Mouse (Mus musculus) CH12.LX (cell line): Measurements from ENCODE around the gene Tbc1d9b. TPM values are rescaled to one million over a fixed set of nuclear protein-coding genes. Genes with fewer than 3 reads are reported as not detected.

Source experiments
- DNase-seq: peaks from one replicate; pipeline ENCODE4 v3.0.0-alpha.2; 2013; ENCODE audit errors: extremely low read depth
- H3K27ac ChIP-seq: 2 replicates; pipeline ENCODE4 v1.5.1; 2012; ENCODE audit warnings: low read depth, mild to moderate bottlenecking, control low read depth, moderate library complexity; ENCODE audit not compliant: insufficient read depth
- H3K27me3 ChIP-seq: replicated peaks from 2 replicates; pipeline ENCODE3; 2012; ENCODE audit warnings: inconsistent platforms
- H3K36me3 ChIP-seq, 2 experiments: replicated peaks in 1 of 2; 2 replicates each; pipeline versions ENCODE3 to v1.6.1; 2012; ENCODE audit warnings: inconsistent platforms in 1 of 2, low read length in 1 of 2, mild to moderate bottlenecking in 1 of 2, mixed read lengths in 1 of 2, moderate library complexity in 1 of 2; ENCODE audit not compliant: control insufficient read depth in 1 of 2, insufficient read depth in 1 of 2
- H3K4me1 ChIP-seq, 2 experiments: 2 replicates each; pipeline ENCODE4 v1.6.1; 2012; ENCODE audit warnings: inconsistent platforms in 1 of 2, moderate library complexity in 1 of 2; ENCODE audit not compliant: insufficient read depth in 2 of 2, control insufficient read depth in 1 of 2
- H3K4me2 ChIP-seq: 2 replicates; pipeline ENCODE4 v1.6.1; 2012; ENCODE audit warnings: low read depth, mild to moderate bottlenecking, control low read depth; ENCODE audit not compliant: poor library complexity, insufficient read depth, severe bottlenecking
- H3K4me3 ChIP-seq, 3 experiments: fragments of 150-350 bp in 1 of 3; sonication (generic) in 1 of 3; replicated peaks in 1 of 3; 2 replicates each; pipeline versions ENCODE3 to v1.5.1; 2011 to 2012; ENCODE audit warnings: low read depth in 2 of 3, low read length in 2 of 3, mild to moderate bottlenecking in 2 of 3, moderate library complexity in 2 of 3, control low read depth in 1 of 3, improper control_type of control experiment in 1 of 3, inconsistent platforms in 1 of 3, mixed read lengths in 1 of 3; ENCODE audit not compliant: poor library complexity in 1 of 3
- H3K79me2 ChIP-seq: replicated peaks from 2 replicates; pipeline ENCODE4 v1.6.1; 2012; ENCODE audit warnings: mild to moderate bottlenecking, moderate library complexity; ENCODE audit not compliant: control insufficient read depth, poor library complexity, insufficient read depth, severe bottlenecking; ENCODE audit errors: extremely low read depth
- H3K9ac ChIP-seq: 2 replicates; pipeline ENCODE4 v1.6.1; 2012; ENCODE audit warnings: low read depth, mild to moderate bottlenecking, control low read depth, moderate library complexity; ENCODE audit not compliant: insufficient read depth
- H3K9me3 ChIP-seq: replicated peaks from 2 replicates; pipeline ENCODE3; 2012; ENCODE audit warnings: low read length, inconsistent platforms, mixed read lengths
- BHLHE40 ChIP-seq: IDR thresholded peaks from 2 replicates; pipeline ENCODE4 v1.6.1; 2011; ENCODE audit warnings: mild to moderate bottlenecking, low read depth, low read length, improper control_type of control experiment
- CHD2 ChIP-seq: IDR thresholded peaks from 2 replicates; pipeline ENCODE4 v1.6.1; 2011; ENCODE audit warnings: low read length, improper control_type of control experiment
- E2F4 ChIP-seq: IDR thresholded peaks from 2 replicates; pipeline ENCODE4 v1.6.1; 2011; ENCODE audit warnings: low read depth, low read length, improper control_type of control experiment; ENCODE audit not compliant: insufficient replicate concordance
- EP300 ChIP-seq: IDR thresholded peaks from 2 replicates; pipeline ENCODE4 v1.6.1; 2011; ENCODE audit warnings: low read length, improper control_type of control experiment
- GABPA ChIP-seq: IDR thresholded peaks from 2 replicates; pipeline ENCODE4 v1.6.1; 2012; ENCODE audit warnings: low read depth, low read length, improper control_type of control experiment, inconsistent platforms; ENCODE audit not compliant: insufficient replicate concordance
- HCFC1 ChIP-seq: IDR thresholded peaks from 2 replicates; pipeline ENCODE4 v1.6.1; 2012; ENCODE audit warnings: low read depth, mild to moderate bottlenecking, inconsistent platforms, low read length, improper control_type of control experiment
- JUN ChIP-seq: IDR thresholded peaks from 2 replicates; pipeline ENCODE4 v1.6.1; 2011; ENCODE audit warnings: low read depth, mild to moderate bottlenecking, low read length, improper control_type of control experiment, moderate library complexity; ENCODE audit not compliant: insufficient read depth
- JUND ChIP-seq: conservative IDR thresholded peaks from 2 replicates; pipeline ENCODE4 v1.6.1; 2011; ENCODE audit warnings: low read depth, low read length, improper control_type of control experiment
- KAT2A ChIP-seq: IDR thresholded peaks from 2 replicates; pipeline ENCODE4 v1.6.1; 2012; ENCODE audit warnings: low read length, improper control_type of control experiment, inconsistent platforms; ENCODE audit not compliant: insufficient replicate concordance
- MAFK ChIP-seq: IDR thresholded peaks from 2 replicates; pipeline ENCODE4 v1.6.1; 2011; ENCODE audit warnings: low read length, improper control_type of control experiment; ENCODE audit not compliant: insufficient replicate concordance
- MAX ChIP-seq: IDR thresholded peaks from 2 replicates; pipeline ENCODE4 v1.6.1; 2011; ENCODE audit warnings: low read length, improper control_type of control experiment
- MAZ ChIP-seq: IDR thresholded peaks from 2 replicates; pipeline ENCODE4 v1.6.1; 2012; ENCODE audit warnings: low read depth, mild to moderate bottlenecking, inconsistent platforms, low read length, improper control_type of control experiment, moderate library complexity
- MYC ChIP-seq: IDR thresholded peaks from 2 replicates; pipeline ENCODE4 v1.6.1; 2011; ENCODE audit warnings: low read depth, mild to moderate bottlenecking, improper control_type of control experiment, low read length
- NELFE ChIP-seq: IDR thresholded peaks from 2 replicates; pipeline ENCODE4 v1.6.1; 2011; ENCODE audit warnings: low read depth, low read length, improper control_type of control experiment
- NRF1 ChIP-seq: IDR thresholded peaks from 2 replicates; pipeline ENCODE4 v1.6.1; 2014; ENCODE audit warnings: low read depth, mild to moderate bottlenecking, inconsistent platforms, low read length, improper control_type of control experiment, moderate library complexity
- POLR2A ChIP-seq: IDR thresholded peaks from 2 replicates; pipeline ENCODE4 v1.6.1; 2011; ENCODE audit warnings: low read depth, mild to moderate bottlenecking, improper control_type of control experiment, low read length
- POLR2AphosphoS2 ChIP-seq: IDR thresholded peaks from 2 replicates; pipeline ENCODE4 v1.6.1; 2011; ENCODE audit warnings: low read depth, low read length, improper control_type of control experiment
- RCOR1 ChIP-seq: conservative IDR thresholded peaks from 2 replicates; pipeline ENCODE4 v1.6.1; 2012; ENCODE audit warnings: low read depth, mild to moderate bottlenecking, inconsistent platforms, low read length, improper control_type of control experiment
- SIN3A ChIP-seq: IDR thresholded peaks from 2 replicates; pipeline ENCODE4 v1.6.1; 2012; ENCODE audit warnings: low read length, improper control_type of control experiment, inconsistent platforms
- SMC3 ChIP-seq: IDR thresholded peaks from 2 replicates; pipeline ENCODE4 v1.6.1; 2011; ENCODE audit warnings: low read depth, low read length, improper control_type of control experiment
- TCF12 ChIP-seq: IDR thresholded peaks from 2 replicates; pipeline ENCODE4 v1.6.1; 2014; ENCODE audit warnings: low read depth, mild to moderate bottlenecking, inconsistent platforms, low read length, improper control_type of control experiment
- UBTF ChIP-seq: IDR thresholded peaks from 2 replicates; pipeline ENCODE4 v1.6.1; 2012; ENCODE audit warnings: low read depth, mild to moderate bottlenecking, inconsistent platforms, low read length, improper control_type of control experiment, moderate library complexity
- USF1 ChIP-seq: IDR thresholded peaks from 2 replicates; pipeline ENCODE4 v1.6.1; 2014; ENCODE audit warnings: low read depth, mild to moderate bottlenecking, inconsistent platforms, low read length, improper control_type of control experiment
- USF2 ChIP-seq: conservative IDR thresholded peaks from 2 replicates; pipeline ENCODE4 v1.6.1; 2011; ENCODE audit warnings: low read depth, low read length, improper control_type of control experiment
- ZKSCAN1 ChIP-seq: IDR thresholded peaks from 2 replicates; pipeline ENCODE4 v1.6.1; 2012; ENCODE audit warnings: low read depth, inconsistent platforms, low read length, improper control_type of control experiment, borderline replicate concordance
- ZMIZ1 ChIP-seq: IDR thresholded peaks from 2 replicates; pipeline ENCODE4 v1.6.1; 2012; ENCODE audit warnings: low read depth, mild to moderate bottlenecking, inconsistent platforms, low read length, improper control_type of control experiment
- ZNF384 ChIP-seq: IDR thresholded peaks from 2 replicates; pipeline ENCODE4 v1.6.1; 2012; ENCODE audit warnings: low read depth, low read length, improper control_type of control experiment, inconsistent platforms
- dilution Hi-C: fragments of 300-500 bp; cut with MboI; formaldehyde crosslinking; loops from 2 replicates; pipeline ENCODE4 v1.14.3; 2020; ENCODE audit warnings: low sequenced_read_pairs; ENCODE audit not compliant: extremely low pct_unique_long_range_greater_than_20kb, extremely low pct_ligation_motif_present
- in situ Hi-C: fragments of 300-500 bp; cut with MboI; formaldehyde crosslinking; loops from 3 replicates; pipeline ENCODE4 v1.14.3; 2019; ENCODE audit warnings: low sequenced_read_pairs, low pct_ligation_motif_present, low pct_unique_long_range_greater_than_20kb, mixed read lengths
- polyA plus RNA-seq: library from polyadenylated mRNA; unstranded; fragments of >175 nt; gene quantifications from 2 replicates; pipeline ENCODE4 v1.2.1, GENCODE M21; 2012; ENCODE audit warnings: low read depth; ENCODE audit not compliant: insufficient read length
- total RNA-seq, 2 experiments: library from RNA; depleted of rRNA; stranded (reverse); fragments of 300-350 nt in 1 of 2; fragments of >200 nt in 1 of 2; gene quantifications; 2 replicates each; pipeline ENCODE4 v1.2.3; 2012 to 2014

Gene Tbc1d9b
- total and polyA plus RNA-seq, 3 experiments, result 14.1 to 28.6 (median 27.9) TPM

DNA sequence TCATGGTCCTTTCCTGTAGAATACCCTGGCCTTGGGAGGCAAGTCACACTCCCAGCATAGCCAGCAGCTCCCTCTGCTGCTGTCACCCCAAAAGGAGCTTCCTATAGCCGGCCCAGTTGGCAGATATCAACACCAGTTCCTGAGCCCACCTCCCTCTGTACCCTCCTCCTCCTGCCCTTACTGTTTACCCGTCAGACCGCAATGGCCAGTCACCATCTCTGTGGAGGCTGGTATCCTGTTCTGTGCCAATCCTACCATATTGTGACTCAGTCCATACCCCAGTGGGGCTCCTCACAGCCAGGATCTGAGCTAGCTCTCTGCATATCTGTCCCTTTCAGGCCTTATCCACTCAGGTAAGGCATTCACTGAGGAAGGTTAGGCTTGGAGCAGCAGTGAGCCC, 14.3 kb downstream of the Tbc1d9b start:
- H3K4me1 ChIP-seq, result no peaks in the 10 kb centered on the region
- no peaks in the 10 kb centered on the region for H3K27me3 ChIP-seq
- dilution Hi-C loops, result no loop called here
- no peak overlapping the region for H3K4me2 ChIP-seq
- in situ Hi-C loops, result no loop called here
- no peaks in the 10 kb centered on the region for H3K79me2 ChIP-seq
- no peak overlapping the region for H3K4me3 ChIP-seq
- DNase-seq, result no peak
- no peak overlapping the region for H3K9ac ChIP-seq
- TF ChIP-seq SMC3 (no peak), HCFC1 (no peak), CHD2 (no peak), TCF12 (no peak), BHLHE40 (no peak), NRF1 (no peak), POLR2A (no peak), MAZ (no peak), USF2 (no peak), KAT2A (no peak), NELFE (no peak), SIN3A (no peak), ZNF384 (no peak), UBTF (no peak)
- H3K36me3 ChIP-seq, result peaks cover 69 to 91% of the 10 kb centered on the region in 2 experiments
- no peak overlapping the region for H3K27ac ChIP-seq
- H3K9me3 ChIP-seq, result no peaks in the 10 kb centered on the region

- Histone ChIP-seq H3K4me3 (no peak overlapping the region), H3K4me1 (no peaks in the 10 kb centered on the region), H3K4me2 (no peak overlapping the region), H3K27ac (no peak overlapping the region), H3K9ac (no peak overlapping the region), H3K27me3 (no peaks in the 10 kb centered on the region), H3K9me3 (no peaks in the 10 kb centered on the region), H3K79me2 (no peaks in the 10 kb centered on the region), H3K36me3 (peaks cover 68 to 90% of the 10 kb centered on the region in 2 experiments)
- TF ChIP-seq TCF12 (no peak), SMC3 (no peak), USF1 (no peak), GABPA (no peak), MAX (no peak), JUN (no peak), ZNF384 (no peak), MYC (no peak), MAFK (no peak), CHD2 (no peak), MAZ (no peak), ZKSCAN1 (no peak), KAT2A (no peak), RCOR1 (no peak), EP300 (no peak), POLR2AphosphoS2 (no peak), E2F4 (no peak), NRF1 (no peak), JUND (no peak), ZMIZ1 (no peak)
- DNase-seq, result no peak
- dilution Hi-C loops, result no loop called here
- in situ Hi-C loops, result no loop called here
Observed at GRCm38 (mm10) chr11:50146121-50146520, 14.9 kb downstream of the Tbc1d9b start.
